Mouse (Mus musculus): ENCODE data around the gene Msln.

DNA sequence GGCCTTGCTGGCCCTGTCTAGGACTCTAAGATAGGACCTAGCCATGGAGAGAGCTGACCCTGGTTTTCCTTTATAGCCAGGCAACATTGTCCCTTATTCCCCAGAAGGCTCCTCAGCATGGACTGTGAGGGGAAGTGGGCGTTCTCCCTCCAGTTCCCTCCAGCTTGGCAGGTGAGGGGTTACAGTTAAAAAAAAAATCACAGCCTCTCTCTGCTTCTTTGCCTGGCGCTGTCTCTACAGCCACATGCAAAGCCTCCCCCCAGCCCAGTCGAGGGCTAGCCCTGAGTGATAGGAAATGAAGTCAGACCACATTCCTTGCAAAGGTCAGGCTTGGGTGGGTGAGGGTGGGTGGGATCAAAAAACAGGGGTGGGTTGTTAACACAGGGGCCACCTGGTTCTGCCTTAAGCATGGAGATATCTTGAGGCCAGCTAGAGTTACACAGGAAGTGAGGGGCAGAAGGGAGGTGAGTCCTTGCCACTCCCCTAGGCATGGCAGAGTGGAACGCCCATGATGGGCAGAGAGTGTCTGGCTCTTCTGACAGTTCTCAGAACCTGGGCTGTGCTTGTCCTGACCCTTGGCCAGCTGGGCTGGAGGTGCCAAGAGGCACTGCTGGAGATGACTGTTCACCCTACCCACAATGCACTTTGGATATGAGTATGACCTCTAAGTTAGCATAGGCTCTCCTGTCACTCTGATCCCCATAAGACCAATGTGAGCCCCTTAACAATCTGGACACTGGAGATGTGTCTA lies 1.6 kb upstream of the Msln start:
- no peak for TF ChIP-seq CTCF (IDR thresholded peaks at IDR 0.05; ENCODE audit: control insufficient read depth, insufficient read depth, insufficient replicate concordance, low read depth, low read length)
- TF ChIP-seq POLR2A (IDR thresholded peaks at IDR 0.05; ENCODE audit: control insufficient read depth, low read depth, low read length) = no peak

All from testis, adult 2 months (tissue).